In genomic region chr15:3564570-3564969, GRCm38 (mm10) we compare ENCODE assay signal across 27 mouse cellular contexts. TPM values are rescaled to one million over a fixed set of nuclear protein-coding genes. Genes with fewer than 3 reads are reported as not detected.
DNase-seq lines count a peak whose midpoint lies in the region; ATAC-seq and TF ChIP-seq lines count a peak whose summit lies in the region.
"Had no signal": no experiment of that assay in that cellular context is flagged by ENCODE, and none has a peak within 500 bp of the region (broad histone marks: within the 10 kb centered on the region; RNA-seq: fewer than 3 reads in every experiment).

No protein-coding gene starts in this region.

- H3K9ac ChIP-seq in forebrain, embryonic 15.5 days (replicated peaks): no peak overlapping the region
- no peak overlapping the region for H3K9ac ChIP-seq in forebrain, embryonic 14.5 days (ENCODE audit: low read length)
- no peak overlapping the region for H3K9ac ChIP-seq in heart, postnatal 0 days (replicated peaks; ENCODE audit: low read depth, low read length)
- no peak overlapping the region for H3K9ac ChIP-seq in kidney, postnatal 0 days (ENCODE audit: low read depth, low read length)
- no peak overlapping the region for H3K9ac ChIP-seq in lung, postnatal 0 days (replicated peaks; ENCODE audit: low read depth)
- H3K9ac ChIP-seq: embryonic facial prominence, embryonic 13.5 days; liver, embryonic 15.5 days; midbrain, embryonic 13.5 days; neural tube, embryonic 13.5 days had no signal

- no peak overlapping the region for H3K4me2 ChIP-seq in forebrain, embryonic 15.5 days (replicated peaks)
- no peak overlapping the region for H3K4me2 ChIP-seq in forebrain, embryonic 14.5 days (ENCODE audit: low read length)
- H3K4me2 ChIP-seq in heart, postnatal 0 days (ENCODE audit: low read depth, low read length): no peak overlapping the region
- H3K4me2 ChIP-seq in kidney, postnatal 0 days (ENCODE audit: low read length): peak overlapping the region; percentile 10; the same call in 1 of the 2 replicates
- H3K4me2 ChIP-seq in lung, postnatal 0 days (replicated peaks; ENCODE audit: low read depth, low read length): no peak overlapping the region
- H3K4me2 ChIP-seq: embryonic facial prominence, embryonic 13.5 days; heart, embryonic 11.5 days; liver, embryonic 15.5 days; midbrain, embryonic 13.5 days; neural tube, embryonic 13.5 days had no signal

- no peak overlapping the region for H3K4me3 ChIP-seq in forebrain, embryonic 15.5 days
- no peak overlapping the region for H3K4me3 ChIP-seq in forebrain, embryonic 14.5 days (ENCODE audit: low read depth, low read length)
- H3K4me3 ChIP-seq in heart, postnatal 0 days (ENCODE audit: low read depth, low read length): no peak overlapping the region
- H3K4me3 ChIP-seq in kidney, postnatal 0 days (replicated peaks; ENCODE audit: low read depth, low read length): no peak overlapping the region
- no peak overlapping the region for H3K4me3 ChIP-seq in lung, postnatal 0 days (ENCODE audit: low read depth, low read length)
- H3K4me3 ChIP-seq: embryonic facial prominence, embryonic 13.5 days; erythroblast, embryonic 14.5 days; liver, embryonic 15.5 days; megakaryocyte, embryonic 14.5 days; midbrain, embryonic 13.5 days; neural tube, embryonic 13.5 days had no signal

- no peak overlapping the region for H3K27ac ChIP-seq in forebrain, embryonic 15.5 days (replicated peaks)
- H3K27ac ChIP-seq in forebrain, embryonic 14.5 days (ENCODE audit: low read depth, low read length): no peak overlapping the region
- 0 out of 2 replicates have a peak overlapping the region, but pooled peaks have one; percentile 12 for H3K27ac ChIP-seq in heart, postnatal 0 days (ENCODE audit: low read depth)
- no peak overlapping the region for H3K27ac ChIP-seq in kidney, postnatal 0 days
- no peak overlapping the region for H3K27ac ChIP-seq in lung, postnatal 0 days (ENCODE audit: low read length)
- H3K27ac ChIP-seq: embryonic facial prominence, embryonic 13.5 days; liver, embryonic 15.5 days; midbrain, embryonic 13.5 days; neural tube, embryonic 13.5 days had no signal

- peaks cover 12% of the 10 kb centered on the region; the same call in 1 of the 2 replicates for H3K4me1 ChIP-seq in forebrain, embryonic 15.5 days
- no peaks in the 10 kb centered on the region for H3K4me1 ChIP-seq in forebrain, embryonic 14.5 days (ENCODE audit: control insufficient read depth, insufficient read depth, low read length)
- H3K4me1 ChIP-seq in heart, postnatal 0 days (ENCODE audit: control insufficient read depth, insufficient read depth): no peaks in the 10 kb centered on the region
- no peaks in the 10 kb centered on the region for H3K4me1 ChIP-seq in kidney, postnatal 0 days (replicated peaks; ENCODE audit: insufficient read depth, low read length)
- no peaks in the 10 kb centered on the region for H3K4me1 ChIP-seq in lung, postnatal 0 days (ENCODE audit: insufficient read depth, low read depth, low read length)
- H3K4me1 ChIP-seq: liver, embryonic 15.5 days; megakaryocyte, embryonic 14.5 days; midbrain, embryonic 13.5 days; neural tube, embryonic 13.5 days had no signal

- no peak for DNase-seq in forebrain, embryonic 14.5 days (ENCODE audit: low spot score)
- no peak for DNase-seq in heart, postnatal 0 days (ENCODE audit: low spot score)
- no peak for DNase-seq in heart, adult 18-20 months
- DNase-seq in kidney, postnatal 0 days (ENCODE audit: low spot score): peak; percentile 48
- no peak for DNase-seq in kidney, postnatal 14 days
- DNase-seq in lung, postnatal 0 days (ENCODE audit: low spot score): peak; percentile 28
- no peak for DNase-seq in lung, postnatal 25 days (ENCODE audit: low spot score)
- DNase-seq: adrenal gland, adult 2 months; adrenal gland, postnatal 36 days; cerebellum, adult 18-20 months; cerebellum, postnatal 10 days; gastrocnemius, postnatal 25 days; heart, adult 11 months; kidney, adult 2 months; lung, postnatal 4 days; right cerebral cortex, postnatal 4 days had no signal

- no peaks in the 10 kb centered on the region for H3K36me3 ChIP-seq in forebrain, embryonic 15.5 days
- H3K36me3 ChIP-seq in forebrain, embryonic 14.5 days (ENCODE audit: control insufficient read depth, insufficient read depth, low read length): no peaks in the 10 kb centered on the region
- H3K36me3 ChIP-seq in heart, postnatal 0 days (replicated peaks; ENCODE audit: control insufficient read depth, insufficient read depth, low read length): no peaks in the 10 kb centered on the region; the same call in 1 of the 2 replicates
- no peaks in the 10 kb centered on the region for H3K36me3 ChIP-seq in kidney, postnatal 0 days (ENCODE audit: insufficient read depth, low read length)
- H3K36me3 ChIP-seq in lung, postnatal 0 days (ENCODE audit: insufficient read depth, low read length): no peaks in the 10 kb centered on the region
- H3K36me3 ChIP-seq: liver, embryonic 15.5 days; midbrain, embryonic 13.5 days; neural tube, embryonic 13.5 days had no signal

- no peaks in the 10 kb centered on the region for H3K9me3 ChIP-seq in forebrain, embryonic 15.5 days
- no peaks in the 10 kb centered on the region for H3K9me3 ChIP-seq in forebrain, embryonic 14.5 days (replicated peaks; ENCODE audit: control insufficient read depth, low read length)
- H3K9me3 ChIP-seq in heart, postnatal 0 days (replicated peaks; ENCODE audit: control insufficient read depth, low read length): no peaks in the 10 kb centered on the region
- H3K9me3 ChIP-seq in kidney, postnatal 0 days (replicated peaks; ENCODE audit: low read length): no peaks in the 10 kb centered on the region
- no peaks in the 10 kb centered on the region for H3K9me3 ChIP-seq in lung, postnatal 0 days (ENCODE audit: low read length)
- H3K9me3 ChIP-seq: embryonic facial prominence, embryonic 13.5 days; liver, embryonic 15.5 days; midbrain, embryonic 13.5 days; neural tube, embryonic 13.5 days had no signal

- 77% methylated on average over 4 of the region's 4 CpGs for WGBS in forebrain, embryonic 15.5 days
- WGBS in forebrain, embryonic 14.5 days: 91% methylated on average over 4 of the region's 4 CpGs
- 60% methylated on average over 4 of the region's 4 CpGs for WGBS in heart, postnatal 0 days
- WGBS in kidney, postnatal 0 days: 40% methylated on average over 4 of the region's 4 CpGs
- 43% methylated on average over 4 of the region's 4 CpGs for WGBS in lung, postnatal 0 days

- no peak for TF ChIP-seq EP300 in heart, postnatal 0 days (IDR thresholded peaks at IDR 0.05; ENCODE audit: low read depth)
- TF ChIP-seq EP300 in lung, postnatal 0 days (IDR thresholded peaks at IDR 0.05): no peak

- H3K27me3 ChIP-seq in forebrain, embryonic 15.5 days: no peaks in the 10 kb centered on the region
- H3K27me3 ChIP-seq in forebrain, embryonic 14.5 days (replicated peaks; ENCODE audit: control insufficient read depth, insufficient read depth, low read length): no peaks in the 10 kb centered on the region
- H3K27me3 ChIP-seq in heart, postnatal 0 days (ENCODE audit: control insufficient read depth, insufficient read depth, low read length): no peaks in the 10 kb centered on the region
- H3K27me3 ChIP-seq in kidney, postnatal 0 days (ENCODE audit: insufficient read depth, low read length): no peaks in the 10 kb centered on the region
- H3K27me3 ChIP-seq in lung, postnatal 0 days (replicated peaks; ENCODE audit: insufficient read depth, low read length): no peaks in the 10 kb centered on the region
- H3K27me3 ChIP-seq: CH12.LX; embryonic facial prominence, embryonic 13.5 days; liver, embryonic 15.5 days; megakaryocyte, embryonic 14.5 days; midbrain, embryonic 13.5 days; neural tube, embryonic 13.5 days had no signal

- 0 out of 2 replicates have a peak, but pooled peaks have one; percentile 23 for ATAC-seq in forebrain, embryonic 15.5 days (replicated peaks)
- no peak for ATAC-seq in forebrain, embryonic 14.5 days
- no peak for ATAC-seq in heart, postnatal 0 days (ENCODE audit: insufficient read depth, low read depth)
- ATAC-seq in kidney, postnatal 0 days (replicated peaks; ENCODE audit: low FRiP score, low read depth): no peak
- ATAC-seq in lung, postnatal 0 days: peak; percentile 28; the same call in 1 of the 2 replicates
- ATAC-seq: activated CD4-positive, CD25-positive, alpha-beta regulatory T cell, adult 4 months; hindbrain, embryonic 16.5 days; midbrain, embryonic 13.5 days had no signal

- TF ChIP-seq CTCF in heart, postnatal 0 days (IDR thresholded peaks at IDR 0.05; ENCODE audit: low read depth): no peak
- TF ChIP-seq CTCF in kidney, postnatal 0 days (IDR thresholded peaks at IDR 0.05; ENCODE audit: low read depth): no peak
- TF ChIP-seq CTCF in lung, postnatal 0 days (IDR thresholded peaks at IDR 0.05): no peak

RNA-seq across cellular contexts. Expression of gene Ghr, which starts 18.7 kb away (rescaled TPM):
- 4.9 and 6.3 TPM in 2 replicates for polyA plus RNA-seq in forebrain, embryonic 15.5 days (2015; fragmentation: Nextera tagmentation; extraction: Ambion mirVana)
- 5.9 and 7.5 TPM in 2 replicates for polyA plus RNA-seq in forebrain, embryonic 14.5 days (2014; fragmentation: Nextera tagmentation; extraction: Ambion mirVana)
- 45.1 and 57.3 TPM in 2 replicates for total RNA-seq in heart, postnatal 0 days (2014; rRNA removed; ENCODE audit: low replicate concordance)
- polyA plus RNA-seq in heart, postnatal 0 days (2015; fragmentation: Nextera tagmentation; extraction: Ambion mirVana): 67.5 and 70.5 TPM in 2 replicates
- 100 to 1,000 TPM; 170 to 178 TPM for total RNA-seq in heart, adult 18-20 months (2021)
- 80.4 and 82.6 TPM in 2 replicates for polyA plus RNA-seq in kidney, postnatal 0 days (2015; fragmentation: Nextera tagmentation; extraction: Ambion mirVana)
- 96.4 and 104 TPM in 2 replicates for polyA plus RNA-seq in lung, postnatal 0 days (2015; fragmentation: Nextera tagmentation; extraction: Ambion mirVana)
- polyA plus RNA-seq: erythroblast, embryonic 14.5 days had no signal

Comparison
In these comparisons a context has a peak if more than half of its experiments do, and no peak if none do; other contexts are left out.
1. ATAC-seq: peak in forebrain, embryonic 15.5 days (single experiment) and lung, postnatal 0 days (single experiment); none in forebrain, embryonic 14.5 days (single experiment), heart, postnatal 0 days (single experiment) and kidney, postnatal 0 days (single experiment).
2. DNase-seq: peak in kidney, postnatal 0 days (single experiment) and lung, postnatal 0 days (single experiment); none in forebrain, embryonic 14.5 days (single experiment), heart, postnatal 0 days (single experiment), heart, adult 18-20 months (0 of 2), kidney, postnatal 14 days (single experiment) and lung, postnatal 25 days (single experiment).